Mouse (Mus musculus) heart, embryonic 16.5 days (tissue): ENCODE data around the gene Ephb1. TPM values are rescaled to one million over a fixed set of nuclear protein-coding genes. Genes with fewer than 3 reads are reported as not detected.

Experiments used
- ATAC-seq: fragments of 200-750 bp; cut with Nextera tagmentation; replicated peaks from 2 replicates; pipeline ENCODE4 v1.8.0; 2017; ENCODE audit warnings: moderate number of reproducible peaks; ENCODE audit not compliant: insufficient read depth, low FRiP score; ENCODE audit errors: extremely low read depth
- H3K27ac ChIP-seq: fragments of 300-500 bp; sonication (generic); 2 replicates; pipeline ENCODE4 v1.5.1; 2014; ENCODE audit warnings: mild to moderate bottlenecking, low read length, control low read depth, moderate library complexity
- H3K27me3 ChIP-seq: fragments of 300-500 bp; sonication (generic); 2 replicates; pipeline ENCODE4 v1.6.1; 2014; ENCODE audit warnings: low read length, mixed read lengths; ENCODE audit not compliant: control insufficient read depth, insufficient read depth
- H3K36me3 ChIP-seq: fragments of 300-500 bp; sonication (generic); 2 replicates; pipeline ENCODE4 v1.6.1; 2014; ENCODE audit not compliant: control insufficient read depth, insufficient read depth
- H3K4me1 ChIP-seq: fragments of 300-500 bp; sonication (generic); 2 replicates; pipeline ENCODE4 v1.6.1; 2014; ENCODE audit warnings: low read length, mixed read lengths; ENCODE audit not compliant: control insufficient read depth, insufficient read depth
- H3K4me2 ChIP-seq: fragments of 300-500 bp; sonication (generic); 2 replicates; pipeline ENCODE4 v1.6.1; 2014; ENCODE audit warnings: low read depth, mild to moderate bottlenecking, control low read depth, low read length
- H3K4me3 ChIP-seq: fragments of 300-500 bp; sonication (generic); 2 replicates; pipeline ENCODE4 v1.5.1; 2014; ENCODE audit warnings: mild to moderate bottlenecking, control low read depth, low read length
- H3K9ac ChIP-seq: fragments of 300-500 bp; sonication (generic); 2 replicates; pipeline ENCODE4 v1.6.1; 2014; ENCODE audit warnings: low read length, control low read depth
- H3K9me3 ChIP-seq: fragments of 300-500 bp; sonication (generic); replicated peaks from 2 replicates; pipeline ENCODE4 v1.6.1; 2016; ENCODE audit warnings: low read length; ENCODE audit not compliant: control insufficient read depth
- WGBS: fragments of 180-500 bp; shearing (Covaris S2); extraction: QIAGEN DNeasy Blood & Tissue Kit; methylation state at CpG from one replicate; pipeline ENCODE4 v1.1.7; 2014; 5-methylcytosine and 5-hydroxymethylcytosine counted together
- polyA plus RNA-seq: library from polyadenylated mRNA; unstranded; fragments of >200 nt; fragmentation: Nextera tagmentation; extraction: Ambion mirVana; gene quantifications from 2 replicates; pipeline ENCODE4 v1.2.1, GENCODE M21; 2015

Gene Ephb1
- polyA plus RNA-seq, 1 experiment from 2014 or later: 1.1 TPM

DNA sequence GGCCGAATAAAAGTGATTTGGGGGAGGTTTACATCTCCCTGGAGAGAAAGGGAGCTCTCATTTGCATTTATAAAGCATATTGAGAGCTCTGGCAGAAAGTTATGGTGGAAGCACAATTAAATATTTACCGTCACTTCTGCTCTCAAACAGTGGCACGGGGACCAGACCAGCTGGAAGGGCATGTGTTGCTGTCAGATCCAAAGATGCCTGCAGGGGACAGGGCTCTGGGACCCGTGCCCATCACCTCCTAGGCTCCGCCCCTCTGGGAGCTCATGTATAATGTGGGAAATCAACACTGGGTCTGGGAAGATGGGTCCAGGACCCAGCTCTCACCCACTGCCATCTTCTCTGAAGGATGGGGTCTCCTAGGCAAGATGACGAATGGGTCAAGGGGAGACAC, 123.2 kb downstream of the Ephb1 start:
- no peaks in the 10 kb centered on the region for H3K27me3 ChIP-seq
- H3K4me2 ChIP-seq: no peak overlapping the region
- no peak overlapping the region for H3K9ac ChIP-seq
- H3K27ac ChIP-seq: no peak overlapping the region
- no peaks in the 10 kb centered on the region for H3K36me3 ChIP-seq
- 62% methylated on average over 6 of the region's 6 CpGs for WGBS
- no peak overlapping the region for H3K4me3 ChIP-seq
- no peaks in the 10 kb centered on the region for H3K4me1 ChIP-seq
- H3K9me3 ChIP-seq: no peaks in the 10 kb centered on the region
- ATAC-seq: no peak

DNA sequence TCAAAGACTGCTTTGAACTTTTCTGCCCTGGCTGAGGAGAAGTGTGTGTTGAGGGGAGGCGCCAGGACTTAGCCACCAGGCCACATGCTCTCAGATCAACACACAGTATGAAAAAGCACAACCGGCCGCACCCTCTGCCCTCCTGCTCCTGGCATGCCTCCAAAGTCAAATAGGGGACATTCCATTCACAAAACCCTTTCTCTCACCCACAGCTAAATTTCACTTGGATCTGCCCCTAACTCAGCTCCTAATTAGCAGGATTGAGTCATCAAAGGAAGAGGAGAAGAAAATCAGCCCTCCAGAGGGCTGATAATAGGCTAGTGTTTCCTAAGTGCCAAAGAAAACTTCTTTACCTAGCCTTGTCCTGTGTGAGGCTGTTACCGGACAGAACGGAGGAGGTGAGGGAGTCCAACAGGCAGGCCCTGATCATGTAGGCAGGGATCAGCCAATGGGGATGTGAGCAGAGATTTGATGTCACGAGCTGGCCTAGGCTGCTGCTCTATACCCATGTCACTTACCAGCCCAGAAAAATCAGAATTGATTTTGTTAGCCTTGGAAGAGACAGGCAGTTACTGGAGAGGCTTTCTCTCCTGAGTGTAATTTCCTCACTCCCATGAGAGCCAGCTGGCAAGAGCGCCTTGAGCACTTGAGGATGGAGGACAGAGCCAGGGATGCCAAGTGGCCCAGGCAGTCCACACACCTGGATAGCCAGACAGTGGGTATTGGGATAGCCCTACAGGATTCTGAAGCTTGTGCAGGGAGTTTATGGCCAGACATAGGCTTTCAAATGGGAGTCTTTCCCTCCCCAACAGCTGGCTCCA, 137.5 kb downstream of the Ephb1 start:
- Histone ChIP-seq H3K4me2 (no peak overlapping the region), H3K36me3 (no peaks in the 10 kb centered on the region), H3K9me3 (no peaks in the 10 kb centered on the region), H3K4me3 (no peak overlapping the region), H3K4me1 (no peaks in the 10 kb centered on the region), H3K27ac (no peak overlapping the region), H3K27me3 (no peaks in the 10 kb centered on the region), H3K9ac (no peak overlapping the region)
- WGBS: 38% methylated on average over 7 of the region's 7 CpGs
- no peak for ATAC-seq

DNA sequence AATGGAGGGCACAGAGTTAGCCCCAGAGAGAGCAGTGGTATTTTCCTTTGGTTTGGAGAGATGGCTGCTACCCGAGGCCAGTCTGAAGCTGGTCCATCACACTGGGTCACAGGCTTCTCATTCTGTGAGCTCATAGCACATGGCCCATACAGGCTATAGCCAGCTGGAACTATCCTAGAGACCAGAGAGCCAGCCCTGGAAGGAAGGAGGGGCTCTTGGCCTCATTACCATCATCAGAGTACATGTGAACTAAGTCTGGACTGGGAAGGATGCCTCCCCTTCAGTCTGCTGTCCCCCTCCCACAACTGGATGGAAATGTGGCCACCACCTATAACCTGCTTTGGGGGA, 142.5 kb downstream of the Ephb1 start:
- no peak for ATAC-seq
- Histone ChIP-seq H3K4me1 (no peaks in the 10 kb centered on the region), H3K9me3 (no peaks in the 10 kb centered on the region), H3K4me2 (no peak overlapping the region), H3K4me3 (no peak overlapping the region), H3K9ac (no peak overlapping the region), H3K36me3 (no peaks in the 10 kb centered on the region), H3K27ac (no peak overlapping the region), H3K27me3 (no peaks in the 10 kb centered on the region)
- WGBS: 43% methylated on average over 1 of the region's 1 CpGs

DNA sequence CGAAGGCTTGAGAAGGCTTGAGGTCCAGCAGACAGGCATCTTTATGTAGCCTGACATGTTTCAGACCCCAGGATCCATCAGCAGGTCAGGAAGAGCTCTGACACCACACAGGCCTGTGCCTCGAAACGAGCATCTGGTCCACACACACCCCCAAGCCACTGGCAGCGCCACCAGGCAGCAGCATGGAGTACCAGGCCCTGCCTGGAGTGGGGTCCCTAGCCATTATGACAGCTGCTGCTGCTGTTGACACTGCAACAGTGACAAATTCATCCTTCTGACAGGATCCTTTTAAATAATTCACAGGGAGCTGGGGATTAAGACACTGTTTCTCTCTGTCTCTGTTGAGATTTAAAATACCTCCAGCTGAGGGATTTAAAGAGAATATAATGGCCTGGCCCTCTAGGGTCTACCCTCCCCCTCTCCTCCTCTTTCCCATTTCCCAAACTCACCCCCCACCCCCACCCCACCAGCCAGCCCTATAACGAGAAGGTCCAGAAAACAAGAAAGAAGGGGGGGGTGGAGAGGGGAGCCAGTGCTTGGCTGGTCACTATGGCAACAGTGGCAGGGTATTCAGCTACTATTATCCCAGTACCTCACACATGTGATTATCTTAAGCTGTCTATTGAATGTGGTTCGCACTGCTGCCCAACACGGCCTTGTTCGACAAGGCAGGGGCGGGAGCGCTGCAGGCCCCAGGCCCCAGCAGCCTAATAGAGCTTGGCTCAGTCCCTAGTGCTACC, 143.0 kb downstream of the Ephb1 start:
- H3K4me2 ChIP-seq: no peak overlapping the region
- no peaks in the 10 kb centered on the region for H3K27me3 ChIP-seq
- H3K27ac ChIP-seq: no peak overlapping the region
- no peak overlapping the region for H3K9ac ChIP-seq
- ATAC-seq: no peak
- no peak overlapping the region for H3K4me3 ChIP-seq
- H3K4me1 ChIP-seq: no peaks in the 10 kb centered on the region
- no peaks in the 10 kb centered on the region for H3K36me3 ChIP-seq
- no peaks in the 10 kb centered on the region for H3K9me3 ChIP-seq
- 45% methylated on average over 10 of the region's 10 CpGs for WGBS

DNA sequence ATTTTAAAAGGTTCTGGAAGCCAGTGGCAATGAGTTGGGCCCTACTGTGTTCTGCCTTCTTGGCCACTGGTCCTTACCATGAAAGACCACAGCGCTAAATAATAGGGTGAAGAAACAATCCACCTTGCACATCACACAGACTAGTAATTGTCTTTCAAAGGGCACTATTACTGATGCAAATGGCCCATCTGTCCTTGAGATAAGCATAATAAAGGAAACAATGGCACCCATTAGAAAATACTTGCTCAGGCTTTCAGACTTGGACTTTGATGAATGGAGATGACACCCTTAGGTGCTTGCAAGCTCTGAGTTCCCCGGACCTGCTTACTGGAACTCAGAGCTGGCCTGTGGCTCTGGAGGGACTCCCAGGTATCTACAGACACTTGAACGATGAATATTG, 149.0 kb downstream of the Ephb1 start:
- Histone ChIP-seq H3K9ac (no peak overlapping the region), H3K9me3 (no peaks in the 10 kb centered on the region), H3K4me3 (no peak overlapping the region), H3K27me3 (no peaks in the 10 kb centered on the region), H3K4me2 (no peak overlapping the region), H3K4me1 (no peaks in the 10 kb centered on the region), H3K27ac (no peak overlapping the region), H3K36me3 (no peaks in the 10 kb centered on the region)
- ATAC-seq: no peak
- 66% methylated on average over 3 of the region's 3 CpGs for WGBS

DNA sequence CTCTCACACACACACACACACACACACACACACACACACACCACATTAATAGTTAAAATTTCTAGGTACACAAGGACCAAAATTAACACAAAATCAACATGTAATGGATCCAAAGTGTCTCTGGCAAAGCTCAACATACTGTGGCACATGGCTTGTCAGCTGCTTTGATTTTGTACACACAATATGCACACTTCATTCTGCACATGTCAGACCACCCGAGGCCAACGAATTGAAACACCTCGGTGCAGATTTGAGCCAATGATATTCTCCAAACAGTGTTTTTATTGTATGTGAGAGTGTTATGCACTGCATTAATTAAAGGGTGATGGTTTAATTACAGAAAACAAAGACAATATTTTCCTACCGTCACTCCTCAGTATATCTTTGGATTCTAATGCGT, 152.6 kb downstream of the Ephb1 start:
- no peak overlapping the region for H3K27ac ChIP-seq
- no peak overlapping the region for H3K9ac ChIP-seq
- no peaks in the 10 kb centered on the region for H3K27me3 ChIP-seq
- no peak overlapping the region for H3K4me3 ChIP-seq
- ATAC-seq: no peak
- H3K4me2 ChIP-seq: no peak overlapping the region
- WGBS: 79% methylated on average over 5 of the region's 5 CpGs
- no peaks in the 10 kb centered on the region for H3K4me1 ChIP-seq
- no peaks in the 10 kb centered on the region for H3K36me3 ChIP-seq
- H3K9me3 ChIP-seq: no peaks in the 10 kb centered on the region

DNA sequence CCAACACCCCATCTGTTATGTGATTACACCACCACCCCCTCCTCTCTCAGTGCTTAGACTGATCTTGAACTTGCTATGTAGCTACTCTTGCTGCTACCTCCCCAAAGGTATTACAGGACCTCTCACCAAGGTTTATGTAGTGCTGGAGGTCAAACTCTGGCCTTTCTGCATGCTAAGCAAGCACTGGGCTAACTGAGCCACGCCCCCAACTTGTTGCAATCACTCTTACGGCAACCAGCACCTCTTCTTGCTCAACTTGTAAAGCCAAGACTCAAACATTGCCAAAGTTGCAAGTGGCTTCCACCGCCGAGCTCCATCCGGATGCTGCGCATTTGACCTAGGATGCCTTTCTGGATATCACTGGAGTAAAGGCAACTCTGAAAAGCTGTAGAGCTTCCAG, 157.6 kb downstream of the Ephb1 start:
- H3K36me3 ChIP-seq: no peaks in the 10 kb centered on the region
- no peak overlapping the region for H3K4me3 ChIP-seq
- no peak overlapping the region for H3K9ac ChIP-seq
- WGBS: 87% methylated on average over 6 of the region's 6 CpGs
- no peaks in the 10 kb centered on the region for H3K27me3 ChIP-seq
- no peaks in the 10 kb centered on the region for H3K4me1 ChIP-seq
- no peak for ATAC-seq
- no peak overlapping the region for H3K27ac ChIP-seq
- H3K4me2 ChIP-seq: no peak overlapping the region
- H3K9me3 ChIP-seq: no peaks in the 10 kb centered on the region

DNA sequence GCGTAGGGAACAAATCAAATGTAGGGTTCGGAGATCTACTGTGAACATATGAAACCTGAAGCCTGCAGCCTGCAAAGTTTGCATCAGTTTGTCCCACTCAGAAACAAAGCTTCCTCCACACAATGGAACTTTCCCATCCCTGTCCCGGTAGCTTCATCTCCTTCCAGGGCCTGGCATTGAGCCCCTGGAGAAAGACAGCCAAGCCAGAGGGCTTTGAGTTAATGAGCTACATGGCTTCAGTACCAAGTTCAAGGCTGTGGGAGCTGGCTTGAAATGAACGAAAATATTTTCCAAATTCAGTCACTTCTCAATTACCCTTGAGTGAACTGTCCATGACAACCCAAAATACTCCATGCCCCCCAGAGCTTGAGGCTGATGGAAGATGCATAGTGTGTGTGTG, 160.4 kb downstream of the Ephb1 start:
- Histone ChIP-seq H3K27me3 (no peaks in the 10 kb centered on the region), H3K9me3 (no peaks in the 10 kb centered on the region), H3K4me1 (no peaks in the 10 kb centered on the region), H3K27ac (no peak overlapping the region), H3K4me2 (no peak overlapping the region), H3K36me3 (no peaks in the 10 kb centered on the region), H3K4me3 (no peak overlapping the region), H3K9ac (no peak overlapping the region)
- no peak for ATAC-seq
- 78% methylated on average over 4 of the region's 4 CpGs for WGBS
